Mouse (Mus musculus) kidney, embryonic 15.5 days (tissue): Measurements from ENCODE around the gene Acaa1a. TPM values are rescaled to one million over a fixed set of nuclear protein-coding genes. Genes with fewer than 3 reads are reported as not detected.

Source experiments
- ATAC-seq: fragments of 200-750 bp; cut with Nextera tagmentation; replicated peaks from 2 replicates; pipeline ENCODE4 v1.8.0; 2017; ENCODE audit warnings: moderate TSS enrichment; ENCODE audit not compliant: low FRiP score
- H3K27ac ChIP-seq: fragments of 300-500 bp; sonication (generic); 2 replicates; pipeline ENCODE4 v1.5.1; 2015; ENCODE audit warnings: mild to moderate bottlenecking, inconsistent platforms
- H3K27me3 ChIP-seq: fragments of 300-500 bp; sonication (generic); 2 replicates; pipeline ENCODE4 v1.6.1; 2015; ENCODE audit warnings: inconsistent platforms
- H3K36me3 ChIP-seq: fragments of 300-500 bp; sonication (generic); 2 replicates; pipeline ENCODE4 v1.6.1; 2015; ENCODE audit warnings: inconsistent platforms
- H3K4me1 ChIP-seq: fragments of 300-500 bp; sonication (generic); 2 replicates; pipeline ENCODE4 v1.6.1; 2015; ENCODE audit warnings: inconsistent platforms
- H3K4me2 ChIP-seq: fragments of 300-500 bp; sonication (generic); 2 replicates; pipeline ENCODE4 v1.6.1; 2015; ENCODE audit warnings: moderate library complexity, mild to moderate bottlenecking, inconsistent platforms
- H3K4me3 ChIP-seq: fragments of 300-500 bp; sonication (generic); replicated peaks from 2 replicates; pipeline ENCODE4 v1.5.1; 2015; ENCODE audit warnings: mild to moderate bottlenecking, inconsistent platforms
- H3K9ac ChIP-seq: fragments of 300-500 bp; sonication (generic); 2 replicates; pipeline ENCODE4 v1.6.1; 2015; ENCODE audit warnings: mild to moderate bottlenecking, inconsistent platforms
- H3K9me3 ChIP-seq: fragments of 300-500 bp; sonication (generic); replicated peaks from 2 replicates; pipeline ENCODE4 v1.6.1; 2016; ENCODE audit warnings: inconsistent platforms
- WGBS: fragments of 180-500 bp; shearing (Covaris S2); methylation state at CpG from one replicate; pipeline ENCODE4 v1.1.7; 2015; ENCODE audit warnings: mixed read lengths; 5-methylcytosine and 5-hydroxymethylcytosine counted together
- polyA plus RNA-seq: library from polyadenylated mRNA; unstranded; fragments of >200 nt; fragmentation: Nextera tagmentation; extraction: Ambion mirVana; gene quantifications from 2 replicates; pipeline ENCODE4 v1.2.1, GENCODE M21; 2015

Gene Acaa1a
- polyA plus RNA-seq, 1 experiment from 2014 or later, result 121 TPM

- peak within 1 kb of the TSS; percentile 81 for H3K4me2 ChIP-seq
- peaks cover 34% of the 10 kb centered on the region for H3K36me3 ChIP-seq
- peak within 1 kb of the TSS; percentile 96 for H3K27ac ChIP-seq
- peak within 1 kb of the TSS; percentile 86 for H3K9ac ChIP-seq
- WGBS, result under 1% methylated on average over 68 of the region's 68 CpGs
- no peaks in the 10 kb centered on the region for H3K27me3 ChIP-seq
- H3K4me1 ChIP-seq, result peaks cover 38% of the 10 kb centered on the region
- ATAC-seq, result peak; percentile 97
- H3K4me3 ChIP-seq, result peak within 1 kb of the TSS; percentile 85
- no peaks in the 10 kb centered on the region for H3K9me3 ChIP-seq
These were observed 1.7 kb downstream of the Acaa1a start, which contains the start of gene Myd88 for GRCm38 (mm10) chr9:119340909-119341816. Gene Myd88 (minus strand): TSS chr9:119341411.

- peaks cover 44% of the 10 kb centered on the region for H3K36me3 ChIP-seq
- no peaks in the 10 kb centered on the region for H3K27me3 ChIP-seq
- peak overlapping the region; percentile 81 for H3K4me2 ChIP-seq
- no peak overlapping the region for H3K4me3 ChIP-seq
- WGBS, result 83% methylated on average over 7 of the region's 7 CpGs
- no peak overlapping the region for H3K27ac ChIP-seq
- H3K9ac ChIP-seq, result no peak overlapping the region
- no peaks in the 10 kb centered on the region for H3K9me3 ChIP-seq
- ATAC-seq, result no peak
- peaks cover 36% of the 10 kb centered on the region for H3K4me1 ChIP-seq
These were observed 3.3 kb downstream of the Acaa1a start for GRCm38 (mm10) chr9:119342728-119343127.

DNA sequence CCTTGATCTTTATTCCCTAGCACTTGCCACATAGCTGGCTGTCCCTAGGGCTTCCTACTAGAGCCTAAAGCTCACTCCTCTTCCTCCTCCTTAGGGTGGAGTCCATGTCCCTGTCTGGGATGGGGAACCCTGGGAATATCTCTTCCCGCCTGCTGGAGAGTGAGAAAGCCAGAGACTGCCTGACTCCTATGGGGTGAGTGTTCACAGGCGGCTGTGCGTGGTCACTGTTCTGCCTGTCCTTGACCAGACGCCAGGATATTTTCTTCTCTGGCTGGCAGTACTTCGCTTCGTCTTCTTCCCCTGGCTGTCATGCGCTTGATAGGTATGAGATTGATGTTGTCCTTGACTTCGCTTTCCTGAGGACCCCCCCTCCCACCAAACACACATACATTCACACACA is 6.9 kb downstream of the Acaa1a start:
- Histone ChIP-seq H3K9me3 (no peaks in the 10 kb centered on the region), H3K27me3 (no peaks in the 10 kb centered on the region), H3K27ac (no peak overlapping the region), H3K9ac (no peak overlapping the region), H3K4me1 (peaks cover 25% of the 10 kb centered on the region), H3K4me2 (no peak overlapping the region), H3K36me3 (peaks cover 70% of the 10 kb centered on the region), H3K4me3 (no peak overlapping the region)
- WGBS, result 90% methylated on average over 8 of the region's 8 CpGs
- ATAC-seq, result no peak

- WGBS, result 40% methylated on average over 3 of the region's 3 CpGs
- H3K27me3 ChIP-seq, result no peaks in the 10 kb centered on the region
- no peaks in the 10 kb centered on the region for H3K9me3 ChIP-seq
- peaks cover 15% of the 10 kb centered on the region for H3K4me1 ChIP-seq
- peak overlapping the region; percentile 75 for H3K27ac ChIP-seq
- no peak overlapping the region for H3K9ac ChIP-seq
- H3K4me3 ChIP-seq, result no peak overlapping the region
- H3K4me2 ChIP-seq, result no peak overlapping the region
- no peak; the same call in 1 of the 2 replicates for ATAC-seq
- H3K36me3 ChIP-seq, result peaks cover 53% of the 10 kb centered on the region
These were observed 11.1 kb downstream of the Acaa1a start for GRCm38 (mm10) chr9:119350531-119350930.

DNA sequence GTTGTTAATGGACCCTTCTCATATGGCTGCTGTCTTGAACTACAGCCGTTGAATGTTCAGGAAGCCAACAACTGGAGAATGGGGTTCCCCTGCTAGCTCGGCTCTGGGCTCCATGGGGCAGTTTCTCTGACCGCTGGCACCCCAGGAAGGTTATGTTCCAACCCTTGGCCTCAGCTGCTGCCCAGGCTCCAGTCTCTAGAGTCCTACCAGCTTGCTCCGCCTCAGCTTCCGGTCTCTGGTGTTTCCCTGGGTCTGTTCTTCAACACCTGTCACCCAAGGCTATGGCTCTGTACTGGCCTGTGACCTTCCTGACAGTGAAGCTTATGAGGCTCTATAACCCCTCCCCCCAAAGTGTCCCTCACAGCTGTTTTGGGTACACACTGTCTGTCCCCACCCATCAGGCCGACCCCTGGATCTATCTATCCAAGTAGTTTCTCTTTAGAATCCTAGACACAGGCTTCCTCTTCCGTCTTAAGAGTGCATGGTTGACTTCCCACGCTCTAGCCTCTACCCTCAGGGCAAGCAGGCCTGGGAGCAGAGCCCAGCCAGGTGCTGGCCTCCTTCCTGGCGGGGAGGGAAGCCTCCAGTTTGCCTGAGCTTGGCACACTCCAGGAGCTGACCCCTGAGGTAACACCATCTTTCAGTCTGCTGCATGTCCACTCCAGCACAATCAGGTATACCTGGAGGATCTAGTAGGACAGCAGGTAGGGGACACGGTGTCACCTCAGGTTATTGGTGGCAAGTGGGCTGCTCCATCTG is 11.7 kb downstream of the Acaa1a start:
- H3K27ac ChIP-seq, result peak overlapping the region; percentile 75
- 63% methylated on average over 10 of the region's 10 CpGs for WGBS
- ATAC-seq, result peak; percentile 38
- no peaks in the 10 kb centered on the region for H3K27me3 ChIP-seq
- peaks cover 47% of the 10 kb centered on the region for H3K36me3 ChIP-seq
- H3K4me2 ChIP-seq, result no peak overlapping the region
- H3K4me3 ChIP-seq, result no peak overlapping the region
- peaks cover 18% of the 10 kb centered on the region for H3K4me1 ChIP-seq
- no peaks in the 10 kb centered on the region for H3K9me3 ChIP-seq
- H3K9ac ChIP-seq, result no peak overlapping the region

DNA sequence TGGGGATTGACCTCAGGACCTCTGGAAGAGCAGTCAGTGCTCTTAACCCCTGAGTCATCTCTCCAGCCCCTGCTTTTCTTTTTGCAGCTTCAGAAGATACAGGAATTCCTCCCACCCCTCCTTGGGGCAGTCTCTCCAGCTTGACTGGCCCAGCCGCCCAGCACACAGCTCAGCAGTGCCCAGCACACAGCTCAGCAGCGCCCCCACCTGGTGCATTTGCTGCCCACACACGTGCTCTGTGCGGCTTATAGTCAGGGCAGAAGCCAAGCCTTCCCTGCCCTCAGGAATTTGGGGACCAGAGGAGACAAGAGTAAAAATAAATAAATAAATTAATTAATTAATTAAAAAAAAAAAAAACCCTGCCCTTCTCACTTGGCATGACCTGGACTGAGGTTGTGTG is 12.6 kb downstream of the Acaa1a start:
- H3K4me2 ChIP-seq, result no peak overlapping the region
- H3K27me3 ChIP-seq, result no peaks in the 10 kb centered on the region
- peaks cover 20% of the 10 kb centered on the region for H3K4me1 ChIP-seq
- no peak overlapping the region for H3K27ac ChIP-seq
- H3K4me3 ChIP-seq, result no peak overlapping the region
- no peaks in the 10 kb centered on the region for H3K9me3 ChIP-seq
- peak; percentile 79 for ATAC-seq
- peaks cover 37% of the 10 kb centered on the region for H3K36me3 ChIP-seq
- no peak overlapping the region for H3K9ac ChIP-seq
- 32% methylated on average over 4 of the region's 4 CpGs for WGBS

- H3K36me3 ChIP-seq, result peaks cover 21% of the 10 kb centered on the region
- no peak overlapping the region for H3K4me2 ChIP-seq
- H3K27me3 ChIP-seq, result no peaks in the 10 kb centered on the region
- 74% methylated on average over 6 of the region's 6 CpGs for WGBS
- H3K27ac ChIP-seq, result no peak overlapping the region
- no peak overlapping the region for H3K4me3 ChIP-seq
- no peak for ATAC-seq
- H3K9me3 ChIP-seq, result no peaks in the 10 kb centered on the region
- H3K9ac ChIP-seq, result no peak overlapping the region
- peaks cover 26% of the 10 kb centered on the region for H3K4me1 ChIP-seq
These were observed 14.4 kb downstream of the Acaa1a start for GRCm38 (mm10) chr9:119353926-119354325.

DNA sequence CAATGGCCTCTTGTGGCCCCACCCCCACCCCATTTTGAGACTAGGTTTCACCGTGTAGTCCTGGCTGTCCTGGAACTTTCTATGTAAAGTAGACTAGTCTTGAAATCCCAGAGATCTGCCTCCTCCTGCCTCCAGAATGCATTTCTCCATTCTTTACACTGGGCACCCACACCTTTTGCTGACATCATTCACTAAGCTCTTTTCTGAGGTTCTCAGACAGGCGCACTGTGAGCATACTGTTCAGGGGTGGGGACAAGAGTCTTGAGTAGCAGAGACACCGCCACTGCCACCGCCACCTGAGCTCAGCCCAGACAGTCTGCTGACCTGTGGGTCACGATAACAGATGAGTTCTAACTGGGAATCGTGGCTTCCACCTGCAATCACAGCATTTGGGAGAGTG is 16.5 kb downstream of the Acaa1a start:
- no peaks in the 10 kb centered on the region for H3K27me3 ChIP-seq
- 59% methylated on average over 6 of the region's 6 CpGs for WGBS
- H3K4me1 ChIP-seq, result peaks cover 16% of the 10 kb centered on the region
- no peaks in the 10 kb centered on the region for H3K9me3 ChIP-seq
- no peak for ATAC-seq
- no peak overlapping the region for H3K4me3 ChIP-seq
- H3K4me2 ChIP-seq, result no peak overlapping the region
- peaks cover 10% of the 10 kb centered on the region for H3K36me3 ChIP-seq
- H3K9ac ChIP-seq, result no peak overlapping the region
- H3K27ac ChIP-seq, result no peak overlapping the region

GRCm38 (mm10) chr9:119357331-119358057 is 18.0 kb downstream of the Acaa1a start, which contains the start of gene Xylb:
Gene Xylb (plus strand): TSS chr9:119357381.
- H3K9ac ChIP-seq, result peak within 1 kb of the TSS; percentile 60
- ATAC-seq, result peak; percentile 92
- peaks cover 11% of the 10 kb centered on the region for H3K4me1 ChIP-seq
- H3K4me2 ChIP-seq, result peak within 1 kb of the TSS; percentile 90
- 2% methylated on average over 65 of the region's 65 CpGs for WGBS
- peaks cover 11% of the 10 kb centered on the region; the same call in 1 of the 2 replicates for H3K36me3 ChIP-seq
- 0 out of 2 replicates have a peak within 1 kb of the TSS, but pooled peaks have one; percentile 9 for H3K27ac ChIP-seq
- H3K4me3 ChIP-seq, result peak within 1 kb of the TSS; percentile 68
- no peaks in the 10 kb centered on the region for H3K27me3 ChIP-seq
- no peaks in the 10 kb centered on the region for H3K9me3 ChIP-seq

- Histone ChIP-seq H3K4me3 (peak overlapping the region; percentile 68), H3K9me3 (no peaks in the 10 kb centered on the region), H3K27me3 (no peaks in the 10 kb centered on the region), H3K36me3 (peaks cover 11% of the 10 kb centered on the region; the same call in 1 of the 2 replicates), H3K4me1 (peaks cover 11% of the 10 kb centered on the region), H3K4me2 (peak overlapping the region; percentile 90), H3K9ac (peak overlapping the region; percentile 60), H3K27ac (0 out of 2 replicates have a peak overlapping the region, but pooled peaks have one; percentile 9)
- ATAC-seq, result peak; percentile 16; the same call in 1 of the 2 replicates
- WGBS, result 39% methylated on average over 9 of the region's 9 CpGs
These were observed 18.6 kb downstream of the Acaa1a start for GRCm38 (mm10) chr9:119358058-119358429.

DNA sequence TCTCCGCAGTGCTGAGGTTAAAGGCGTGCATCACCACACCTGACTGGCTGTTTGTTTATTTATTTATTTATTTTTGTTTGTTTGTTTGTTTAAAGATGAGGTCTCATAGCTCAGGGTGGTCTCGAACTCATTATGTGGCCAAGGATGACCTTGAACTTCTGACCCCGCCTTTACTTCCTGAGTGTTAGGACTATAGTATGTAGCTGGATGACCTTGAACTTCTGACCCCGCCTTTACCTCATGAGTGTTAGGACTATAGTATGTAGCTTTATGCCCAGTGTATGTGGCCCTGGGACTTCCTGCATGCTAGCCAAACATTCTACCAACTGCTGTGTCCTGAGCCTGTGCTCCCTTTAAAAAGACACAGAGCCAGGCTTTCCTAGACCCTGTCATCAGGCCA is 21.9 kb downstream of the Acaa1a start:
- no peak overlapping the region for H3K27ac ChIP-seq
- ATAC-seq, result no peak
- H3K9me3 ChIP-seq, result no peaks in the 10 kb centered on the region
- H3K4me3 ChIP-seq, result no peak overlapping the region
- no peak overlapping the region for H3K4me2 ChIP-seq
- peaks cover 14% of the 10 kb centered on the region; the same call in 1 of the 2 replicates for H3K4me1 ChIP-seq
- no peak overlapping the region for H3K9ac ChIP-seq
- peaks cover 11% of the 10 kb centered on the region; the same call in 1 of the 2 replicates for H3K36me3 ChIP-seq
- WGBS, result 86% methylated on average over 5 of the region's 5 CpGs
- H3K27me3 ChIP-seq, result no peaks in the 10 kb centered on the region
